Mouse (Mus musculus): ENCODE results near the gene Col1a2. TPM values are rescaled to one million over a fixed set of nuclear protein-coding genes. Genes with fewer than 3 reads are reported as not detected.

The Col1a2 gene
- total RNA-seq, 2 experiments from 2014 or later, result 2.5 to 5.0 TPM

DNA sequence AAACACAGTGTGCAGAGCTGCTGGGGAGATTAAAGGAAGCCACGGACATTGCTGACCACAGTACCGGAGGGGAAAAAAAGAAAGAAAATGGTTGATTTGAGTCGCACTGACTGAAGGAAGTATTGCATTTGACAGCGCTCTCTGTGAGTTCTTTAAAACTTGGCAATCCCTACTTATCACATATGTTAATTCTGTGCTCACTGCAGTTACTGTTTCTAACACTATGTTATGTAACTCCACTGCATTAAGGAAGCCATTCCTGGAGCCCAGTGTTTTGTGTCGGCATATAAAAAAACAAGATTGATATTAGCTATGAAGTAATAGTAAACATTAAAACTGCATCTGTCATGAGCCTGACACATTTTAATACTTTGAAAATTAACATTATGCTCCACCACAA, 73.1 kb downstream of the Col1a2 start:
- no peak for ATAC-seq (replicated peaks; ENCODE audit: low FRiP score, poor library complexity, severe bottlenecking)

DNA sequence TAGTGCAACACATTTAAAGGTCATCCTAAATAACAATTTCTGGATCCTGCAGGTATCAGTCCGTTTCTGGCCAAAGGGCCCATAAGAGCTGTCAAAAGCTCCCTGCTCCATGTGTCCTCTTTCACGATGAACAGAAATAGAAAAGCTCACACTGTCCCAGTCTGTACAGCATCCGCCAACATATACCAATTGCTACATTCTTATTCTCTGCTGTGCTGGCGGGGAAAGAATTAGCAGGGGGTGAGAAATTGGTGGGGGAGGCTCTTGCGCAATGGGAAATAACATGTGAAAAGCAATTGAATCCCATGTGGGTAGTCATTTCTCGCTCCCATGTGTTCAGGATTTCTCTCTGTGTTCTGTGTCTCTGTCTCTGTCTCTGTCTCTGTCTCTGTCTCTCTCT, 73.7 kb downstream of the Col1a2 start:
- no peak for ATAC-seq (replicated peaks; ENCODE audit: low FRiP score, poor library complexity, severe bottlenecking)

DNA sequence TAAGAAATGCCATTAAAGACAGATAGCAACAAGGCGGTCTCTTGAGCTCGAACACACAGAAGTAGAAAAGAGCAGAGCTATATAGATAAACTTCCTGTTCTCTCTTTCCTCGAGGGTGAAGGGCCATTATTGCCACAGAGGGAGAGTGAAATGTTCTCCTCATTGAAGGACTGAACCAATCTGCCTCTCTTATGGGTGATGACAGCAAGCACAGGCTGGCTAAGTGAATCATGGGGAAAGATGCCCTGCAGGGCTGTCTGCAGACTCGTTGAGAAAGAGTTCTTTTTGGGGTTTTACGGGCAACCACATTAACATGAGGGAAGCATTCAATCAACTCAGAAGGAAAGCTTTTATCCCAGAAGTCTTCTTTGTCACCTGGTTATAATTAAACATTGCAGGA, 75.0 kb downstream of the Col1a2 start:
- no peak for ATAC-seq (replicated peaks; ENCODE audit: low FRiP score, poor library complexity, severe bottlenecking)

- ATAC-seq (replicated peaks; ENCODE audit: low FRiP score, poor library complexity, severe bottlenecking), result no peak
Measured at GRCm38 (mm10) chr6:4583485-4583884, 78.9 kb downstream of the Col1a2 start.

DNA sequence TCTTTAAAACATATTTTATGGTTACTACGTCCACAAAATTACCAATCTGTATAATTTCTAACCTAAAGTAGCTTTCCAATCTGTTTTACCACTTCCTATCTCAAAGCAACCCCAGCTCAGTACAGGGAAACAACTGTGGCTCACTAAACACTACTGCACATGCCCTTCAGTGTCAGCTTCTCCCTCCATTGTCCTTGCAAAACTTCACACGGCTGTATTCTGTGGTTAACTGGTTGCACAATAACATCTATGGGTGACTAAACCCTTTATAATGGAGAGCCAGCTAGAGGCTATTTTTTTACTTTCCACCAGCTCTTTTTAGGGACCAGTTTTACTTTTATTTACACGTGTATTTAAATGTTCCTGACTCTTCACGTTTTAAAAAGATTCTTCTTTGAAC, 83.3 kb downstream of the Col1a2 start:
- no peak for ATAC-seq (replicated peaks; ENCODE audit: low FRiP score, poor library complexity, severe bottlenecking)

- no peak for ATAC-seq (replicated peaks; ENCODE audit: low FRiP score, poor library complexity, severe bottlenecking)
Measured at GRCm38 (mm10) chr6:4588722-4589121, 84.1 kb downstream of the Col1a2 start.

DNA sequence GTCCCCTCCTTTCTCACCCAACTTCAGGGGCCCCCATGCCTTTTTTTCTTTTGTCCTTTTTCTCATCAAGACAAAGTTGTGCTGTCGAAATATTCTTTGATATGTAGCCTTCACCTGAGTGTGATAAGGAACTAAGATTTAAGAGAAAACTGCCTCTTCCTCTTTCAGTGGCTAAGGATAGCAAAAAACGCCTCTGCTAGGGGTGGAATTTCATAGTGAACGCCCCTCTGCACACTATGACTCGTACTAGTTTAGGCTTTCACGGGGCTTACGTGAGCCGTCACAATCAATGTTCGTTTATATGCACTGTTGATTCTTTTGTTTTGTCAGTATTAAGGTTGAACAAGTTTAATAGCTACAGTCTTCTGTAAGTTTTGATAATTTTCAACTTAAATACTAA, 85.5 kb downstream of the Col1a2 start:
- no peak for ATAC-seq (replicated peaks; ENCODE audit: low FRiP score, poor library complexity, severe bottlenecking)

Other genes starting within 250 kb of the Col1a2 start
- gene Casd1, start 96.0 kb downstream of the Col1a2 start, total RNA-seq (2015; ENCODE audit: low replicate concordance), result 6.1 and 7.5 TPM in 2 replicates
- gene Casd1, start 96.0 kb downstream of the Col1a2 start, total RNA-seq (2017; ENCODE audit: low replicate concordance), result 6.0 and 7.3 TPM in 2 replicates
- gene Sgce, start 242.4 kb downstream of the Col1a2 start, total RNA-seq (2015; ENCODE audit: low replicate concordance), result 3.4 TPM in 1 of 2 replicates, not detected in the other
- gene Sgce, start 242.4 kb downstream of the Col1a2 start, total RNA-seq (2017; ENCODE audit: low replicate concordance), result 0.64 TPM in 1 of 2 replicates, not detected in the other
- not detected in 2 replicates for gene Peg10, start 242.5 kb downstream of the Col1a2 start, total RNA-seq (2015; ENCODE audit: low replicate concordance)
- 0.13 TPM in 1 of 2 replicates, not detected in the other for gene Peg10, start 242.5 kb downstream of the Col1a2 start, total RNA-seq (2017; ENCODE audit: low replicate concordance)

Data from erythroid progenitor cell, adult 5-6 weeks (primary cell).